Mouse (Mus musculus) midbrain, embryonic 16.5 days (tissue): ENCODE measurements around the gene Olfr314. TPM values are rescaled to one million over a fixed set of nuclear protein-coding genes. Genes with fewer than 3 reads are reported as not detected.
"Not testable (repeated sequence)": the region's sequence is repeated elsewhere in the genome, so short reads cannot be mapped to it uniquely, and the experiment has no call there.

Experiments
- ATAC-seq: fragments of 200-750 bp; cut with Nextera tagmentation; 2 replicates; pipeline ENCODE4 v1.8.0; 2017; ENCODE audit warnings: moderate TSS enrichment
- H3K27ac ChIP-seq: fragments of 300-500 bp; sonication (generic); 2 replicates; pipeline ENCODE4 v1.5.1; 2014; ENCODE audit warnings: mild to moderate bottlenecking, low read length, mixed read lengths
- H3K27me3 ChIP-seq: fragments of 300-500 bp; sonication (generic); 2 replicates; pipeline ENCODE4 v1.6.1; 2014; ENCODE audit warnings: low read depth, low read length, mixed read lengths; ENCODE audit not compliant: control insufficient read depth, insufficient read depth
- H3K36me3 ChIP-seq: fragments of 300-500 bp; sonication (generic); 2 replicates; pipeline ENCODE4 v1.6.1; 2014; ENCODE audit warnings: mild to moderate bottlenecking, low read length, moderate library complexity, mixed read lengths; ENCODE audit not compliant: control insufficient read depth, insufficient read depth
- H3K4me1 ChIP-seq: fragments of 300-500 bp; sonication (generic); 2 replicates; pipeline ENCODE4 v1.6.1; 2014; ENCODE audit warnings: mild to moderate bottlenecking, low read length, mixed read lengths; ENCODE audit not compliant: control insufficient read depth, insufficient read depth
- H3K4me2 ChIP-seq: fragments of 300-500 bp; sonication (generic); 2 replicates; pipeline ENCODE4 v1.6.1; 2014; ENCODE audit warnings: mild to moderate bottlenecking, low read length, mixed read lengths
- H3K4me3 ChIP-seq: fragments of 300-500 bp; sonication (generic); 2 replicates; pipeline ENCODE4 v1.5.1; 2014; ENCODE audit warnings: low read depth, mild to moderate bottlenecking, low read length, moderate library complexity, mixed read lengths
- H3K9ac ChIP-seq: fragments of 300-500 bp; sonication (generic); 2 replicates; pipeline ENCODE4 v1.6.1; 2014; ENCODE audit warnings: low read depth, low read length, mixed read lengths
- H3K9me3 ChIP-seq: fragments of 300-500 bp; sonication (generic); replicated peaks from 2 replicates; pipeline ENCODE4 v1.6.1; 2014; ENCODE audit warnings: mild to moderate bottlenecking, low read length, mixed read lengths; ENCODE audit not compliant: control insufficient read depth, poor library complexity, severe bottlenecking
- WGBS: fragments of 180-500 bp; shearing (Covaris S2); extraction: QIAGEN DNeasy Blood & Tissue Kit; methylation state at CpG from one replicate; pipeline ENCODE4 v1.1.7; 2014; 5-methylcytosine and 5-hydroxymethylcytosine counted together
- polyA plus RNA-seq: library from polyadenylated mRNA; unstranded; fragments of >200 nt; fragmentation: Nextera tagmentation; extraction: Ambion mirVana; gene quantifications from 2 replicates; pipeline ENCODE4 v1.2.1, GENCODE M21; 2015

The Olfr314 gene
- not detected in 2 replicates for polyA plus RNA-seq

DNA sequence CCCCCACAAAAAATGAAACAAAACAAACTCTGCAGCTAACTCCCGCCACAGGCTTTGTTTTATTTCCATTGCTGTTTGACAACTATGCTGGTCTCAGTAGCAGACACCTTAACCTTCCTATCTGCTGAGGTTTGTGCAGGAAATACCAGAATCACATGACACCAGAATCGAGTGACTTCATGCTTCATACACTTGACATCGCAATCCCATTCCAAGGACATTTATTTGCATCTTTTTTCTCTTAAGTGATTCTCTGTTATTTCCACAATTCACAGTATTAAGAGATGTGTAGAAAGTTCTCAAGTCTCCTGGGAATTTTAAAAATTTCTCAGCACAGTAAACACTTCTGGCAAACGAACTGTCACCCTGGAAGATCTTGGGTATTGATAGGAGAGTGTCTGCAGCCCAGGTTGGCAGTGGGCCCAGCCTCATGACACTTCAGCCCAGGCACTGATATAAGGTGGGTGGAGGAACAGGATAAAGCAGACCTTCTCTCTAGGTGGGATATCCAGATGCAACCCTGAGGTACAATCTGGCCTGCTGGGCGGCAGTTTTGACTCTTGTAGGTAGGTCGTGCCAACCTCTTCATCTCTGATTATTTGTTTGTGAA is at the start of gene Olfr314:
Olfr314 (plus strand) TSS at position 473 of the 610 bp plus-strand sequence.
- Histone ChIP-seq H3K4me2 (no peak within 1 kb of the TSS), H3K36me3 (no peaks in the 10 kb centered on the region), H3K9ac (no peak within 1 kb of the TSS), H3K4me3 (no peak within 1 kb of the TSS), H3K9me3 (no peaks in the 10 kb centered on the region), H3K27ac (no peak within 1 kb of the TSS), H3K27me3 (no peaks in the 10 kb centered on the region), H3K4me1 (no peaks in the 10 kb centered on the region)
- WGBS = 84% methylated on average over 6 of the region's 6 CpGs
- no peak for ATAC-seq

DNA sequence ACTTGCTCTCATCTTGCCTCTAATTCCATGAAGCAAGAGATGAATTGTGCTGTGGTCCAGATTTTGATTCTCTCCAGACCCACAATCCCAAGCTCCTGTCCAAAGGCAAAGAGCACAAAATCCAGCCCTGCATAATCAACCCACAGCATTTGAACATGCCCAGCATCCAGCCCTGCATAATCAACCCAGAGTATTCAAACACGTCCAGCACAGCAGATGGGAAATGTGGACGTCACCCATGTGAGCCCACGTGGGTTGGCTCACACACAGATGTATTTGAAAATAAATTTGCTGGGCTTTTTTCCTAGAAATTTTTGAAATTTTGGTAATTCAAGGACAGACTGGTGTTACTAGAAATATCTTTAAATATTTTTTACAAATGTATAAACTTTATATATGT is 49.4 kb upstream of the Olfr314 start:
- Histone ChIP-seq H3K9ac (no peak overlapping the region), H3K27ac (no peak overlapping the region), H3K4me2 (no peak overlapping the region), H3K4me1 (no peaks in the 10 kb centered on the region), H3K36me3 (no peaks in the 10 kb centered on the region), H3K9me3 (no peaks in the 10 kb centered on the region), H3K27me3 (no peaks in the 10 kb centered on the region), H3K4me3 (no peak overlapping the region)
- no peak for ATAC-seq
- 49% methylated on average over 3 of the region's 3 CpGs for WGBS

DNA sequence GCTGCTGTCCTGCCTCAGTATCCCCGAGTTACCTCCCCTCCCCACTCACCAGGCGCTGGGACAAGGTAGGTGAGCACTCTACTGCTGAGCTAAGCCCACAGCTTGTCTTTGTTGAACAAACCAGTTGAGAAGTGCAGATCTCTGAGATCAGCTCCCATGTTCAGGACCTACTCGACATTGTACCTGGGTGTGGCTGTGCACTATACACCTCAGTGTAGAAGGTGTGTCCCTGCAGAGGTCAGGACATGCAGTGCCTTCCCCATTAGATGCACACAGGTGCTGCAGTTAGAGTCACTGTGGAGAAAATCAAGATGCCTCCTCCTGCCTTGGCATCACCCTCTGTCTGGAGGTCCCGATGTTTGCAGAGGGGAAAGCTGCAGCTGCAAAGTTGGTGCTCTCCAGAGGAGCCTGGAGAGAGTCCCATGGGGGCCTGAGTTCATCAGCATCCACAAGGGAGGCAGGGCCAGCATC is 43.9 kb upstream of the Olfr314 start, which contains the start of gene Olfr317:
Olfr317 (minus strand) TSS at position 421 of the 471 bp plus-strand sequence.
- Histone ChIP-seq H3K36me3 (no peaks in the 10 kb centered on the region), H3K9me3 (no peaks in the 10 kb centered on the region), H3K4me2 (no peak within 1 kb of the TSS), H3K27me3 (no peaks in the 10 kb centered on the region), H3K4me1 (no peaks in the 10 kb centered on the region), H3K9ac (no peak within 1 kb of the TSS), H3K27ac (no peak within 1 kb of the TSS), H3K4me3 (no peak within 1 kb of the TSS)
- no peak for ATAC-seq
- 73% methylated on average over 4 of the region's 4 CpGs for WGBS

DNA sequence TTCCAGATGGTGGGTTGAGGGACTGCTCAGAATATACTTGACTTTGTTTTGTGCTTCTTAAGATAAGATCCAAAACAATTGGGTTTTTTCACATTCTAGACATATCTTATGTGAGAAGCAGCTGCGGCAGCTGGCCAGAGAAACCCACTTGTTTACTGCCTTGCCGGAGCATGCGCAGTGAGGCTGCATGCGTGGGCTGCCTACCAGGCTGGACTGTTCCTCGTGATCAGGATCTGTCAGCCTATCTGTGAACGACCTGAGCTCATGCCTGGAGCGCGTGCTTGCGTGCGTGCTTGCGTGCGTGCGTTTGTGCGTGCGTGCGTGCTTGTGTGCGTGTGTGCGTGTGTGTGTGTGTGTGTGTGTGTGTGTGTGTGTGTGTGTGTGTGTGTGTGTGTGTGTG is 31.7 kb upstream of the Olfr314 start:
- not testable (repeated sequence) for H3K4me2 ChIP-seq, H3K4me1 ChIP-seq, H3K27me3 ChIP-seq, H3K9me3 ChIP-seq, H3K36me3 ChIP-seq, H3K4me3 ChIP-seq, H3K27ac ChIP-seq, H3K9ac ChIP-seq, ATAC-seq
- WGBS = 90% methylated on average over 18 of the region's 18 CpGs

DNA sequence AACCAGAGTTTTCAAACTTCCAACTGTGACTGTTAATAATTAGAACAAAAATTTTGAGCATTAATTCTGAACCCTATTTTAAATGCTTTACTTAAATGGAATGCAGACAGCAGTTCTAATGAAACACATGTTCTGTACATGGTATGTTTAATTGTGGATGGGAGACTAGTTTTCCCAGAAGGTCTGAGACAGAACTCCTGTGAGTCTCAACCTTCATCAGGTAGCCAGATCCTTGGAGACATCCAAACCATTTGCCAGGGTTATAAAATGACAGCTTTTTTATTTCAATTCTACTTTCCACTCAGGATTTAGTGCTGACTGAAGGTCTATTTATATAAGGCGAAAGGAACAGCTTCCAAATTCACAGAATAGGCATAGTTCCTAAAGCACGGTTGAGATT is 30.3 kb upstream of the Olfr314 start, which contains the start of gene Olfr316:
Olfr316 (plus strand) TSS at position 301 of the 400 bp plus-strand sequence.
- ATAC-seq = no peak
- Histone ChIP-seq H3K9ac (no peak within 1 kb of the TSS), H3K4me1 (no peaks in the 10 kb centered on the region), H3K36me3 (no peaks in the 10 kb centered on the region), H3K27ac (no peak within 1 kb of the TSS), H3K9me3 (no peaks in the 10 kb centered on the region), H3K4me2 (no peak within 1 kb of the TSS), H3K4me3 (no peak within 1 kb of the TSS), H3K27me3 (no peaks in the 10 kb centered on the region)
- WGBS = 94% methylated on average over 2 of the region's 2 CpGs

DNA sequence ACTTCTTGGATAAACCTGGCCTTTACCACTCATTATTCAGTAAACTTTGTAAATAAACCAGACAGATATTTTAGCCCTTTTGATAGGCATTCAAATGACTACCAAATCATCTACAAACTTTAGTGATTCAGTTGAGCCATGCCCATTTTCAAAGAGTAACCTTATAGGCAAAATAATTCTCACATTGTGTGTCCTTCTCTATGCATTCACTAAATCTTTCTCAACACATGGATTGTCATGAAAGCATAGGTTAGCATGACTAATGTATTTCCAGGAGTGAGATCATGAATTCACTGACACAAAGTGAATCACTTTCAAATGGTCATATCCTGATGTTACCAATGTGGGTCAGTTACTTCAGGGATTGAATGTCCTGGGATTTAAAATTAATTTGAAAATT is 9.9 kb upstream of the Olfr314 start, which contains the start of gene Olfr315:
Olfr315 (plus strand) TSS at position 301 of the 400 bp plus-strand sequence.
- Histone ChIP-seq H3K9ac (no peak within 1 kb of the TSS), H3K36me3 (no peaks in the 10 kb centered on the region), H3K9me3 (no peaks in the 10 kb centered on the region)

DNA sequence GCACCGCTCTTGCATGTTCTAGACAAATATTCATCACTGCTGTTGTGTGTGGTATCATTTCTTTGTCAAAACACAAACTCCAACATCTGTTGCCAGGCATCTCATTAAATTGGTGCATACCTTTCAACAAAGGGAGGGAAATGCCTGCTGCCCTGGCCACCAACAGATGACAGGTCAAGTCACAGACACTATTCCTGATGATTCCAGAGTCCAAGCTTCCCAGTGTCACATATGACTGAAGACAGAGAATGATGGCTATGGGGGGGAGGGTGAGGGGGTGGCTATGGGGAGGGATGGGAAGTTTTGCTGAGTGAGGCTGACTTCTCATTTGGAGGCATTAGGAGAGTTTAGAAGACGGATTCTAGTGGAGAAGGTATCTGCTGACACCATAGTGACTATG is 1.4 kb downstream of the Olfr314 start:
- H3K9ac ChIP-seq = no peak overlapping the region
- 86% methylated on average over 2 of the region's 2 CpGs for WGBS
- H3K27me3 ChIP-seq = no peaks in the 10 kb centered on the region
- H3K27ac ChIP-seq = no peak overlapping the region
- H3K4me2 ChIP-seq = no peak overlapping the region
- no peaks in the 10 kb centered on the region for H3K9me3 ChIP-seq
- no peak for ATAC-seq
- peaks cover under 1% of the 10 kb centered on the region; the same call in 1 of the 2 replicates for H3K4me1 ChIP-seq
- no peaks in the 10 kb centered on the region for H3K36me3 ChIP-seq
- no peak overlapping the region for H3K4me3 ChIP-seq

More for the DNA sequence above, 9.9 kb upstream of the Olfr314 start, which contains the start of gene Olfr315:
- Histone ChIP-seq H3K4me2 (no peak within 1 kb of the TSS), H3K27me3 (no peaks in the 10 kb centered on the region), H3K4me3 (no peak within 1 kb of the TSS), H3K4me1 (no peaks in the 10 kb centered on the region), H3K27ac (no peak within 1 kb of the TSS)
- no peak for ATAC-seq

DNA sequence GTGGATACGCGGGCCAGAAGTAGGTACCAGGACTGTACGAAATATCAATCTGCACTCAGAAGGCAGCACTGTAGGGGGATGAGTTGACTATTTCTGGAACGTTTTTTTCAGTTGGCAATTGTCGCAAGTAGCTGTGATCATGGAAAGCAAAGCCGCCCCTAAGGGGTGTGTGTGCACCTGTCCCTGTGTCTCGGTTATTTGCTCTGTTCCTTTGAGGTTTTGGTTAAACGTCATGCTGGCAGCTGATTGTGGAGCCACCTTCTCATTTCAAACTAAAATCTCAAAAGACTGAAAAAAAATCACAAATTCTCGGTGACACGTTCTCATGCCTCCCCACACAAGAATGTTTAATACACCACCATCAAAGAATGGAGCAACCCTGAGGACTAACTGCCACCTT is 4.9 kb downstream of the Olfr314 start:
- no peak for ATAC-seq
- 88% methylated on average over 10 of the region's 10 CpGs for WGBS
- Histone ChIP-seq H3K27ac (no peak overlapping the region), H3K4me2 (no peak overlapping the region), H3K36me3 (no peaks in the 10 kb centered on the region), H3K4me1 (peaks cover 5% of the 10 kb centered on the region), H3K27me3 (no peaks in the 10 kb centered on the region), H3K9me3 (no peaks in the 10 kb centered on the region), H3K4me3 (no peak overlapping the region), H3K9ac (no peak overlapping the region)

DNA sequence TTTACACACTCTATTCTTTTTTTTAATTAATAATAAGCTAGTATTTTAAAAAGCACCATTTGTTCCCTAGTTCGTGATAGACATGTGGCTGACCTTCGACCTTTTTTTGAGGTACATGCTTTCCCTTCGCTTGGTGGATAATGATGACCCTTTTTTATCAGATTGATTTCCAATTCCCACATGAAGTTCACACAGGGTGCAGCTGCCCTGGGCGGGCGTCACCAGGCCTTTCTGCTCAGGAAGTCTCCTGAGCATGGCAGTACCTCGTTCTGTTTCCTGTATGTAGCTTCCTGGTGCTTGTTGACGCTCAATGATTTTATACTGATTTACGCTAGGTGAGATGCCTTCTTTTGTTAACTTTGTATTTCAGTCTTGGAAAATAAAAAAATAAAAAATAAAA is 5.6 kb downstream of the Olfr314 start:
- ATAC-seq = no peak
- H3K9ac ChIP-seq = no peak overlapping the region
- H3K27ac ChIP-seq = no peak overlapping the region
- H3K4me2 ChIP-seq = no peak overlapping the region
- no peaks in the 10 kb centered on the region for H3K9me3 ChIP-seq
- no peaks in the 10 kb centered on the region for H3K36me3 ChIP-seq
- 86% methylated on average over 8 of the region's 8 CpGs for WGBS
- peaks cover 5% of the 10 kb centered on the region for H3K4me1 ChIP-seq
- H3K4me3 ChIP-seq = no peak overlapping the region
- H3K27me3 ChIP-seq = no peaks in the 10 kb centered on the region
